Mouse (Mus musculus): ENCODE results near the gene Zswim1. TPM values are rescaled to one million over a fixed set of nuclear protein-coding genes. Genes with fewer than 3 reads are reported as not detected.

Gene Zswim1
- total RNA-seq, 1 experiment, result 21.5 TPM

- in situ Hi-C loops (cut with MboI; ENCODE audit: low sequenced_read_pairs in 2 of 2, unreplicated experiment in 2 of 2), result no loop called here
- no peak overlapping the region for H3K4me3 ChIP-seq (ENCODE audit: insufficient read depth in 1 of 2, low read depth in 1 of 2, low read length in 2 of 2, poor library complexity in 1 of 2, severe bottlenecking in 1 of 2)
- no peak overlapping the region for H3K27ac ChIP-seq (ENCODE audit: insufficient read depth, low read depth, low read length, poor library complexity, severe bottlenecking)
- peaks cover 0 to 11% of the 10 kb centered on the region in 2 experiments; a peak in 2 of 4 replicates for H3K4me1 ChIP-seq (ENCODE audit: control insufficient read depth in 2 of 2, insufficient read depth in 2 of 2, low read length in 2 of 2, poor library complexity in 1 of 2)
- no peaks in the 10 kb centered on the region for H3K36me3 ChIP-seq (ENCODE audit: control insufficient read depth, insufficient read depth, low read length, poor library complexity, severe bottlenecking)
- H3K9me3 ChIP-seq (ENCODE audit: control insufficient read depth, insufficient read depth, low read depth, low read length), result no peaks in the 10 kb centered on the region
- TF ChIP-seq CHD2 (IDR thresholded peaks at IDR 0.05; ENCODE audit: low read depth, low read length) (no peak), MAFK (IDR thresholded peaks at IDR 0.05; ENCODE audit: insufficient read depth, low read depth, low read length) (no peak), ZC3H11A (IDR thresholded peaks at IDR 0.05; ENCODE audit: borderline replicate concordance, low read depth, low read length) (no peak), ZNF384 (IDR thresholded peaks at IDR 0.05; ENCODE audit: low read depth, low read length) (no peak), HCFC1 (IDR thresholded peaks at IDR 0.05; ENCODE audit: borderline replicate concordance, insufficient read depth, low read length) (no peak)
- DNase-seq (ENCODE audit: low read depth, low spot score), result no peak
- no peak overlapping the region for H3K9ac ChIP-seq (ENCODE audit: insufficient read depth, low read depth, low read length, poor library complexity, severe bottlenecking)
Measured at GRCm38 (mm10) chr2:164781876-164782275, 40.6 kb upstream of the Zswim1 start.

- DNase-seq (ENCODE audit: low read depth, low spot score), result no peak
- TF ChIP-seq ZNF384 (IDR thresholded peaks at IDR 0.05; ENCODE audit: low read depth, low read length), result no peak
- no peak for TF ChIP-seq HCFC1 (IDR thresholded peaks at IDR 0.05; ENCODE audit: borderline replicate concordance, insufficient read depth, low read length)
- TF ChIP-seq MAFK (IDR thresholded peaks at IDR 0.05; ENCODE audit: insufficient read depth, low read depth, low read length), result no peak
- TF ChIP-seq ZC3H11A (IDR thresholded peaks at IDR 0.05; ENCODE audit: borderline replicate concordance, low read depth, low read length), result no peak
- TF ChIP-seq CHD2 (IDR thresholded peaks at IDR 0.05; ENCODE audit: low read depth, low read length), result no peak
- H3K36me3 ChIP-seq (ENCODE audit: control insufficient read depth, insufficient read depth, low read length, poor library complexity, severe bottlenecking), result no peaks in the 10 kb centered on the region; the same call in 1 of the 2 replicates
- in situ Hi-C loops (cut with MboI; ENCODE audit: low sequenced_read_pairs in 2 of 2, unreplicated experiment in 2 of 2), result no loop called here
- H3K9me3 ChIP-seq (ENCODE audit: control insufficient read depth, insufficient read depth, low read depth, low read length), result no peaks in the 10 kb centered on the region
- H3K4me1 ChIP-seq (ENCODE audit: control insufficient read depth in 2 of 2, insufficient read depth in 2 of 2, low read length in 2 of 2, poor library complexity in 1 of 2), result peaks cover 4 to 19% of the 10 kb centered on the region in 2 experiments
- no peak overlapping the region for H3K27ac ChIP-seq (ENCODE audit: insufficient read depth, low read depth, low read length, poor library complexity, severe bottlenecking)
- H3K9ac ChIP-seq (ENCODE audit: insufficient read depth, low read depth, low read length, poor library complexity, severe bottlenecking), result no peak overlapping the region
- H3K4me3 ChIP-seq (ENCODE audit: insufficient read depth in 1 of 2, low read depth in 1 of 2, low read length in 2 of 2, poor library complexity in 1 of 2, severe bottlenecking in 1 of 2), result no peak overlapping the region
Measured at GRCm38 (mm10) chr2:164783926-164784581, 38.4 kb upstream of the Zswim1 start.

- peaks cover 5 to 21% of the 10 kb centered on the region in 2 experiments for H3K4me1 ChIP-seq (ENCODE audit: control insufficient read depth in 2 of 2, insufficient read depth in 2 of 2, low read length in 2 of 2, poor library complexity in 1 of 2)
- no peaks in the 10 kb centered on the region for H3K9me3 ChIP-seq (ENCODE audit: control insufficient read depth, insufficient read depth, low read depth, low read length)
- no peak for DNase-seq (ENCODE audit: low read depth, low spot score)
- in situ Hi-C loops (cut with MboI; ENCODE audit: low sequenced_read_pairs in 2 of 2, unreplicated experiment in 2 of 2), result no loop called here
- no peak for TF ChIP-seq MAFK (IDR thresholded peaks at IDR 0.05; ENCODE audit: insufficient read depth, low read depth, low read length)
- no peak for TF ChIP-seq HCFC1 (IDR thresholded peaks at IDR 0.05; ENCODE audit: borderline replicate concordance, insufficient read depth, low read length)
- TF ChIP-seq ZC3H11A (IDR thresholded peaks at IDR 0.05; ENCODE audit: borderline replicate concordance, low read depth, low read length), result no peak
- no peak for TF ChIP-seq CHD2 (IDR thresholded peaks at IDR 0.05; ENCODE audit: low read depth, low read length)
- no peak for TF ChIP-seq ZNF384 (IDR thresholded peaks at IDR 0.05; ENCODE audit: low read depth, low read length)
- H3K36me3 ChIP-seq (ENCODE audit: control insufficient read depth, insufficient read depth, low read length, poor library complexity, severe bottlenecking), result no peaks in the 10 kb centered on the region; the same call in 1 of the 2 replicates
- H3K27ac ChIP-seq (ENCODE audit: insufficient read depth, low read depth, low read length, poor library complexity, severe bottlenecking), result no peak overlapping the region
- peak overlapping the region; percentile 74 to 90; a peak in 3 of 4 replicates for H3K4me3 ChIP-seq (ENCODE audit: insufficient read depth in 1 of 2, low read depth in 1 of 2, low read length in 2 of 2, poor library complexity in 1 of 2, severe bottlenecking in 1 of 2)
- no peak overlapping the region for H3K9ac ChIP-seq (ENCODE audit: insufficient read depth, low read depth, low read length, poor library complexity, severe bottlenecking)
Measured at GRCm38 (mm10) chr2:164784869-164785420, 37.5 kb upstream of the Zswim1 start.

DNA sequence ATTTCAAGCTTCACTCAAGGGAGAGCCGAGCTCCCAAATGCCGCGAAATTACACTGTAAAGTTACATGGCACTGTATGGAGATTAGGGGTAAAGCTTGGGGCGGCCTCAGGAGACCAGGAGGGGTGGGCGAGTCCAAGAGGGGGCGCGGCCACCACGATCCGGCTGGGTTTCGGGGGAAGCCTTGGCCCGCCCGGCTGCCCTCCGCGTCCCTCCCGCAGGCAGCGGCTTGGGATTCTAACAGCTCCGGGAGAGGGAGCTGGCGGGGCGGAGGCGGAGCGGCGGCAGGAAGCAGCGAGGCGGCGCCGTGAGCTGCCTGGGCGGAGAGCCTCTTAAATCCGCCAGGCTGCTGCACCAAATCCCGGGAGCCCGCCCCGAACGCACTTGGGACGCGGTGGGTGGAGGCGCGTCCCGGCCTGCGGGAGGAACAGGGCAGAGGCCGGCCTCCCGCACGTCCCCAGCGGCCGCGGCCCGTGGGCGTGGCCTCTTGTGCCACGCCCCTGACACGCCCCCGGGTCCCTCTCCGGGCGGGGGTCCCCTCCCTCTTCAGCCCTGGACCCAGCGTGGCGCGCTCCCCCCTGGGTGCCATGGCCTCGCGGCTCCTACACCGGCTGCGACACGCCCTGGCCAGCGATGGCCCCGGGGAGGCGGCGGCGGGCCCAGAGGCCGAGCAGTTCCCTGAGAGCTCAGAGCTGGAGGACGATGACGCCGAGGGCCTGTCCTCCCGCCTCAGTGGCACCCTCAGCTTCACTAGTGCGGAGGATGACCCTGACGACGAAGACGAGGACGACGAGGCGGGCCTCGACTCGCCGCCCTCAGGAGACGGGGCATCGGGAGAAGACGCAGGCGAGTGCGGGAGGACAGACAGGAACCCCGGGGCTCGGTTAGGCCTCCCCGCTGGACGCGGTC lies 36.8 kb upstream of the Zswim1 start, which contains the start of gene Snx21:
Snx21 (plus strand) TSS at position 343 of the 907 bp plus-strand sequence.
- Histone ChIP-seq H3K27ac (ENCODE audit: insufficient read depth, low read depth, low read length, poor library complexity, severe bottlenecking) (no peak within 1 kb of the TSS), H3K36me3 (ENCODE audit: control insufficient read depth, insufficient read depth, low read length, poor library complexity, severe bottlenecking) (no peaks in the 10 kb centered on the region; the same call in 1 of the 2 replicates), H3K4me1 (ENCODE audit: control insufficient read depth in 2 of 2, insufficient read depth in 2 of 2, low read length in 2 of 2, poor library complexity in 1 of 2) (peaks cover 5 to 25% of the 10 kb centered on the region in 2 experiments), H3K9me3 (ENCODE audit: control insufficient read depth, insufficient read depth, low read depth, low read length) (no peaks in the 10 kb centered on the region), H3K4me3 (ENCODE audit: insufficient read depth in 1 of 2, low read depth in 1 of 2, low read length in 2 of 2, poor library complexity in 1 of 2, severe bottlenecking in 1 of 2) (peak within 1 kb of the TSS; percentile 74 to 90), H3K9ac (ENCODE audit: insufficient read depth, low read depth, low read length, poor library complexity, severe bottlenecking) (peak within 1 kb of the TSS; percentile 70)
- in situ Hi-C loops (cut with MboI; ENCODE audit: low sequenced_read_pairs in 2 of 2, unreplicated experiment in 2 of 2), result no loop called here
- TF ChIP-seq MAFK (IDR thresholded peaks at IDR 0.05; ENCODE audit: insufficient read depth, low read depth, low read length) (no peak), ZNF384 (IDR thresholded peaks at IDR 0.05; ENCODE audit: low read depth, low read length) (no peak), HCFC1 (IDR thresholded peaks at IDR 0.05; ENCODE audit: borderline replicate concordance, insufficient read depth, low read length) (no peak), CHD2 (IDR thresholded peaks at IDR 0.05; ENCODE audit: low read depth, low read length) (no peak), ZC3H11A (IDR thresholded peaks at IDR 0.05; ENCODE audit: borderline replicate concordance, low read depth, low read length) (no peak)
- no peak for DNase-seq (ENCODE audit: low read depth, low spot score)

Measured in ES-E14 (cell line).